In the genomic region with DNA sequence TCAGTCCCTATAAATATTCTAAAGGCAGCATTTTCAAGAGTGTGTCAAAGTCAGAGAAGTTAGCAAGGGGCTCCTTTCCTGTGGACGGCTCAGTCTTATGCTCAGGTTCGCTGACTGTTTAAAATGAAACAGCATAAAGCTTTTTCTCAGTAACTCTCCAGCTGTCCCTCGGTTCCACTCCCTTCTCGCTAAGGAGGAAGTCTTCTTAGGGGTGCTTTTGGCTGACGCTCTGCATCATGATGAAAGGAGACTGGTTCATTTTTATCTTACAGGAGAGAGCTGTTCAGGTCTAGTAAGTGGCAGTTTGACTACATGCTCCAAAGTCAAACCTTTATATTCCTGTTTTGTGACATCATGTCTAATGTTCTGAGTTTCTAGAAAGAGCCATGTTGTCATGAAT, we compare ENCODE assay signal across 15 mouse cellular contexts.
"Had no signal": no experiment of that assay in that cellular context is flagged by ENCODE, and none has a peak within 500 bp of the region (broad histone marks: within the 10 kb centered on the region; RNA-seq: fewer than 3 reads in every experiment).

No protein-coding gene starts in this region.

- H3K4me3 ChIP-seq: neural tube, embryonic 13.5 days; stomach, embryonic 15.5 days had no signal

- H3K4me1 ChIP-seq: stomach, embryonic 15.5 days had no signal

- H3K9me3 ChIP-seq: neural tube, embryonic 13.5 days; stomach, embryonic 15.5 days had no signal

- H3K4me2 ChIP-seq: neural tube, embryonic 13.5 days; stomach, embryonic 15.5 days had no signal

- H3K9ac ChIP-seq: neural tube, embryonic 13.5 days; stomach, embryonic 15.5 days had no signal

- H3K27me3 ChIP-seq: neural tube, embryonic 13.5 days; stomach, embryonic 15.5 days had no signal

- DNase-seq: retina, postnatal 1 day; right cerebral cortex, adult 18-20 months; right cerebral cortex, postnatal 14 days; right cerebral cortex, postnatal 25 days; right cerebral cortex, postnatal 4 days; spleen, adult 18-20 months; thymus, adult 18-20 months; thymus, adult 2 months; thymus, postnatal 14 days; thymus, postnatal 25 days; thymus, postnatal 36 days; thymus, postnatal 4 days had no signal

- H3K27ac ChIP-seq: neural tube, embryonic 13.5 days; stomach, embryonic 15.5 days; stomach, postnatal 0 days had no signal
